Mouse (Mus musculus) bone marrow, adult 2 months (tissue): Measurements from ENCODE around the gene Kpna4.

Experiments used
- CTCF ChIP-seq: fragments of 200-500 bp; IDR thresholded peaks from 2 replicates; pipeline ENCODE4 v1.5.1; 2011; ENCODE audit warnings: low read length, control low read depth; ENCODE audit not compliant: control insufficient read depth, insufficient read depth
- POLR2A ChIP-seq: fragments of 200-500 bp; IDR thresholded peaks from 2 replicates; pipeline ENCODE4 v1.6.1; 2011; ENCODE audit warnings: low read depth, mild to moderate bottlenecking, control low read depth, low read length, borderline replicate concordance; ENCODE audit not compliant: control insufficient read depth

DNA sequence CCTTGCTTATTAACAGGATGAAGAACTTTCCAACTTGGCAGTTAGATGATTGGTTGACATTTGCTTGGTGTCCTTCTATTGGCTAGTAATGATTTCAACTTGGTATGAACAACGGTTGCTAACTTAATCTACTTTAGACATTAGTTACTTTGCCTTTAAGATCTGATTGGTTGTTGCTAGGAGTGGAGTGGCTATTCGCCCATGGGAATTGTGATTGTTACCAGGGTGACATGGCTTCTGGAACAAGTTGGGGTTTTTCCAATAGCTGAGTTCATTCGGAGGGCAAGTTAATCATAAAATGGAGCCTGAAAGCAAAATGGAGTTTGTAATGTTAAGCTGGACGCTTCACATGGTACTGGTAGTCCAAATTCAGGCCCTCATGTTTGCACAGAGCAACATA lies 13.9 kb upstream of the Kpna4 start:
- no peak for TF ChIP-seq POLR2A
- no peak for TF ChIP-seq CTCF
